Mouse (Mus musculus) CH12.LX (cell line): ENCODE measurements around the gene Dhx34. TPM values are rescaled to one million over a fixed set of nuclear protein-coding genes. Genes with fewer than 3 reads are reported as not detected.

Experiments
- DNase-seq: peaks from one replicate; pipeline ENCODE4 v3.0.0-alpha.2; 2013; ENCODE audit errors: extremely low read depth
- H3K27ac ChIP-seq: 2 replicates; pipeline ENCODE4 v1.5.1; 2012; ENCODE audit warnings: low read depth, mild to moderate bottlenecking, control low read depth, moderate library complexity; ENCODE audit not compliant: insufficient read depth
- H3K27me3 ChIP-seq: replicated peaks from 2 replicates; pipeline ENCODE3; 2012; ENCODE audit warnings: inconsistent platforms
- H3K36me3 ChIP-seq, 2 experiments: replicated peaks in 1 of 2; 2 replicates each; pipeline versions ENCODE3 to v1.6.1; 2012; ENCODE audit warnings: inconsistent platforms in 1 of 2, low read length in 1 of 2, mild to moderate bottlenecking in 1 of 2, mixed read lengths in 1 of 2, moderate library complexity in 1 of 2; ENCODE audit not compliant: control insufficient read depth in 1 of 2, insufficient read depth in 1 of 2
- H3K4me1 ChIP-seq, 2 experiments: 2 replicates each; pipeline ENCODE4 v1.6.1; 2012; ENCODE audit warnings: inconsistent platforms in 1 of 2, moderate library complexity in 1 of 2; ENCODE audit not compliant: insufficient read depth in 2 of 2, control insufficient read depth in 1 of 2
- H3K4me2 ChIP-seq: 2 replicates; pipeline ENCODE4 v1.6.1; 2012; ENCODE audit warnings: low read depth, mild to moderate bottlenecking, control low read depth; ENCODE audit not compliant: poor library complexity, insufficient read depth, severe bottlenecking
- H3K4me3 ChIP-seq, 3 experiments: fragments of 150-350 bp in 1 of 3; sonication (generic) in 1 of 3; replicated peaks in 1 of 3; 2 replicates each; pipeline versions ENCODE3 to v1.5.1; 2011 to 2012; ENCODE audit warnings: low read depth in 2 of 3, low read length in 2 of 3, mild to moderate bottlenecking in 2 of 3, moderate library complexity in 2 of 3, control low read depth in 1 of 3, improper control_type of control experiment in 1 of 3, inconsistent platforms in 1 of 3, mixed read lengths in 1 of 3; ENCODE audit not compliant: poor library complexity in 1 of 3
- H3K79me2 ChIP-seq: replicated peaks from 2 replicates; pipeline ENCODE4 v1.6.1; 2012; ENCODE audit warnings: mild to moderate bottlenecking, moderate library complexity; ENCODE audit not compliant: control insufficient read depth, poor library complexity, insufficient read depth, severe bottlenecking; ENCODE audit errors: extremely low read depth
- H3K9ac ChIP-seq: 2 replicates; pipeline ENCODE4 v1.6.1; 2012; ENCODE audit warnings: low read depth, mild to moderate bottlenecking, control low read depth, moderate library complexity; ENCODE audit not compliant: insufficient read depth
- H3K9me3 ChIP-seq: replicated peaks from 2 replicates; pipeline ENCODE3; 2012; ENCODE audit warnings: low read length, inconsistent platforms, mixed read lengths
- BHLHE40 ChIP-seq: IDR thresholded peaks from 2 replicates; pipeline ENCODE4 v1.6.1; 2011; ENCODE audit warnings: mild to moderate bottlenecking, low read depth, low read length, improper control_type of control experiment
- CHD1 ChIP-seq: IDR thresholded peaks from 2 replicates; pipeline ENCODE4 v1.6.1; 2012; ENCODE audit warnings: low read depth, low read length, improper control_type of control experiment, inconsistent platforms
- CHD2 ChIP-seq: IDR thresholded peaks from 2 replicates; pipeline ENCODE4 v1.6.1; 2011; ENCODE audit warnings: low read length, improper control_type of control experiment
- CTCF ChIP-seq, 2 experiments: IDR thresholded peaks in 1 of 2; conservative IDR thresholded peaks in 1 of 2; 2 replicates each; pipeline ENCODE4 v1.5.1; 2011 to 2012; ENCODE audit warnings: low read depth in 2 of 2, low read length in 2 of 2, improper control_type of control experiment in 1 of 2, inconsistent platforms in 1 of 2, mild to moderate bottlenecking in 1 of 2, moderate library complexity in 1 of 2
- E2F4 ChIP-seq: IDR thresholded peaks from 2 replicates; pipeline ENCODE4 v1.6.1; 2011; ENCODE audit warnings: low read depth, low read length, improper control_type of control experiment; ENCODE audit not compliant: insufficient replicate concordance
- EP300 ChIP-seq: IDR thresholded peaks from 2 replicates; pipeline ENCODE4 v1.6.1; 2011; ENCODE audit warnings: low read length, improper control_type of control experiment
- ETS1 ChIP-seq: conservative IDR thresholded peaks from 2 replicates; pipeline ENCODE4 v1.6.1; 2012; ENCODE audit warnings: low read depth, mild to moderate bottlenecking, inconsistent platforms, low read length, improper control_type of control experiment, moderate library complexity
- IRF4 ChIP-seq: IDR thresholded peaks from 2 replicates; pipeline ENCODE4 v1.6.1; 2014; ENCODE audit warnings: low read depth, mild to moderate bottlenecking, inconsistent platforms, low read length, improper control_type of control experiment
- KAT2A ChIP-seq: IDR thresholded peaks from 2 replicates; pipeline ENCODE4 v1.6.1; 2012; ENCODE audit warnings: low read length, improper control_type of control experiment, inconsistent platforms; ENCODE audit not compliant: insufficient replicate concordance
- MAFK ChIP-seq: IDR thresholded peaks from 2 replicates; pipeline ENCODE4 v1.6.1; 2011; ENCODE audit warnings: low read length, improper control_type of control experiment; ENCODE audit not compliant: insufficient replicate concordance
- MEF2A ChIP-seq: IDR thresholded peaks from 2 replicates; pipeline ENCODE4 v1.6.1; 2014; ENCODE audit warnings: low read depth, mild to moderate bottlenecking, inconsistent platforms, low read length, improper control_type of control experiment, borderline replicate concordance
- MYC ChIP-seq: IDR thresholded peaks from 2 replicates; pipeline ENCODE4 v1.6.1; 2011; ENCODE audit warnings: low read depth, mild to moderate bottlenecking, improper control_type of control experiment, low read length
- RAD21 ChIP-seq: IDR thresholded peaks from 2 replicates; pipeline ENCODE4 v1.6.1; 2011; ENCODE audit warnings: low read depth, mild to moderate bottlenecking, low read length, improper control_type of control experiment, moderate library complexity
- SIN3A ChIP-seq: IDR thresholded peaks from 2 replicates; pipeline ENCODE4 v1.6.1; 2012; ENCODE audit warnings: low read length, improper control_type of control experiment, inconsistent platforms
- SMC3 ChIP-seq: IDR thresholded peaks from 2 replicates; pipeline ENCODE4 v1.6.1; 2011; ENCODE audit warnings: low read depth, low read length, improper control_type of control experiment
- TBP ChIP-seq: conservative IDR thresholded peaks from 2 replicates; pipeline ENCODE4 v1.6.1; 2011; ENCODE audit warnings: low read depth, low read length, improper control_type of control experiment
- TCF12 ChIP-seq: IDR thresholded peaks from 2 replicates; pipeline ENCODE4 v1.6.1; 2014; ENCODE audit warnings: low read depth, mild to moderate bottlenecking, inconsistent platforms, low read length, improper control_type of control experiment
- USF1 ChIP-seq: IDR thresholded peaks from 2 replicates; pipeline ENCODE4 v1.6.1; 2014; ENCODE audit warnings: low read depth, mild to moderate bottlenecking, inconsistent platforms, low read length, improper control_type of control experiment
- ZNF384 ChIP-seq: IDR thresholded peaks from 2 replicates; pipeline ENCODE4 v1.6.1; 2012; ENCODE audit warnings: low read depth, low read length, improper control_type of control experiment, inconsistent platforms
- dilution Hi-C: fragments of 300-500 bp; cut with MboI; formaldehyde crosslinking; loops from 2 replicates; pipeline ENCODE4 v1.14.3; 2020; ENCODE audit warnings: low sequenced_read_pairs; ENCODE audit not compliant: extremely low pct_unique_long_range_greater_than_20kb, extremely low pct_ligation_motif_present
- in situ Hi-C: fragments of 300-500 bp; cut with MboI; formaldehyde crosslinking; loops from 3 replicates; pipeline ENCODE4 v1.14.3; 2019; ENCODE audit warnings: low sequenced_read_pairs, low pct_ligation_motif_present, low pct_unique_long_range_greater_than_20kb, mixed read lengths
- polyA plus RNA-seq: library from polyadenylated mRNA; unstranded; fragments of >175 nt; gene quantifications from 2 replicates; pipeline ENCODE4 v1.2.1, GENCODE M21; 2012; ENCODE audit warnings: low read depth; ENCODE audit not compliant: insufficient read length
- total RNA-seq, 2 experiments: library from RNA; depleted of rRNA; stranded (reverse); fragments of 300-350 nt in 1 of 2; fragments of >200 nt in 1 of 2; gene quantifications; 2 replicates each; pipeline ENCODE4 v1.2.3; 2012 to 2014

Gene Dhx34
- total and polyA plus RNA-seq, 3 experiments = 8.8 to 18.0 (median 15.2) TPM

GRCm38 (mm10) chr7:16240978-16241303, 19.1 kb upstream of the Dhx34 start:
- no peak overlapping the region for H3K4me2 ChIP-seq
- H3K36me3 ChIP-seq = no peaks in the 10 kb centered on the region
- no peak overlapping the region for H3K4me3 ChIP-seq
- no peaks in the 10 kb centered on the region for H3K79me2 ChIP-seq
- no peak for TF ChIP-seq TBP
- TF ChIP-seq CTCF (conservative IDR thresholded peaks at IDR 0.05 in 1 of 2, IDR thresholded peaks at IDR 0.05 in 1 of 2; ENCODE audit: low read depth in 2 of 2, low read length in 2 of 2) = 0 out of 4 replicates have a peak, but pooled peaks of 1 of the 2 experiments have one; percentile 14
- TF ChIP-seq RAD21 = no peak
- no peak for TF ChIP-seq BHLHE40
- TF ChIP-seq, all 38 proteins: peak for 1
- Histone ChIP-seq H3K9ac (no peak overlapping the region), H3K9me3 (no peaks in the 10 kb centered on the region), H3K27ac (no peak overlapping the region), H3K4me1 (peaks cover 14 to 38% of the 10 kb centered on the region in 2 experiments), H3K27me3 (no peaks in the 10 kb centered on the region)
- in situ Hi-C loops (no loop called here), dilution Hi-C loops (no loop called here)
- DNase-seq = no peak

- Histone ChIP-seq H3K4me1 (peaks cover 14 to 36% of the 10 kb centered on the region in 2 experiments), H3K9ac (no peak overlapping the region), H3K9me3 (no peaks in the 10 kb centered on the region), H3K27me3 (no peaks in the 10 kb centered on the region), H3K4me3 (no peak overlapping the region), H3K79me2 (no peaks in the 10 kb centered on the region), H3K27ac (no peak overlapping the region)
- dilution Hi-C loops = no loop called here
- DNase-seq = no peak
- TF ChIP-seq CHD1 (no peak), CHD2 (no peak), USF1 (no peak), ZNF384 (no peak), KAT2A (no peak), SIN3A (no peak)
- TF ChIP-seq, all 38 proteins: peak for 0
- H3K4me2 ChIP-seq = no peak overlapping the region
- in situ Hi-C loops = no loop called here
- no peaks in the 10 kb centered on the region for H3K36me3 ChIP-seq
These were observed 18.6 kb upstream of the Dhx34 start for GRCm38 (mm10) chr7:16240281-16240977.

GRCm38 (mm10) chr7:16239554-16239997, 17.7 kb upstream of the Dhx34 start:
- H3K79me2 ChIP-seq = no peaks in the 10 kb centered on the region
- peaks cover 14 to 36% of the 10 kb centered on the region in 2 experiments for H3K4me1 ChIP-seq
- no peaks in the 10 kb centered on the region for H3K27me3 ChIP-seq
- peak overlapping the region; percentile 31 for H3K27ac ChIP-seq
- peak overlapping the region; percentile 69 for H3K4me2 ChIP-seq
- no peaks in the 10 kb centered on the region for H3K36me3 ChIP-seq
- no peak overlapping the region for H3K4me3 ChIP-seq
- no peak overlapping the region for H3K9ac ChIP-seq
- in situ Hi-C loops (no loop called here), dilution Hi-C loops (no loop called here)
- no peaks in the 10 kb centered on the region for H3K9me3 ChIP-seq
- DNase-seq = peak; percentile 96
- TF ChIP-seq MAFK (0 out of 2 replicates have a peak, but pooled peaks have one; percentile 35), MEF2A (peak; percentile 90), SMC3 (no peak), SIN3A (peak; percentile 49; the same call in 1 of the 2 replicates), ETS1 (peak; percentile 76), TBP (no peak), E2F4 (no peak), IRF4 (peak; percentile 70), EP300 (peak; percentile 87), BHLHE40 (peak; percentile 82; the same call in 1 of the 2 replicates), CHD2 (peak; percentile 28; the same call in 1 of the 2 replicates), MYC (peak; percentile 53; the same call in 1 of the 2 replicates), TCF12 (peak; percentile 50; the same call in 1 of the 2 replicates)
